Mouse (Mus musculus): ENCODE measurements at regions not wholly inside any gene's neighbourhood (a gene's known extent, or its start where the extent isn't known, plus 50 kb on each side); places are given as distances from the start of the nearest gene placed in this dataset.
A peak's percentile ranks its signal among the peaks of the same experiment; 100 is the strongest.

- no peak for ATAC-seq (ENCODE audit: insufficient number of reproducible peaks, low FRiP score, low TSS enrichment, low read depth)
- 77% methylated on average over 3 of the region's 3 CpGs for WGBS
- Histone ChIP-seq H3K4me3 (no peak overlapping the region), H3K9ac (no peak overlapping the region), H3K27ac (no peak overlapping the region), H3K27me3 (no peaks in the 10 kb centered on the region), H3K9me3 (no peaks in the 10 kb centered on the region), H3K36me3 (no peaks in the 10 kb centered on the region), H3K4me1 (peaks cover 13% of the 10 kb centered on the region; the same call in 1 of the 2 replicates), H3K4me2 (no peak overlapping the region)
These were observed 172.0 kb downstream of the Dcdc2c start for GRCm38 (mm10) chr12:28380203-28380602.

- Histone ChIP-seq H3K9ac (no peak overlapping the region), H3K4me1 (peaks cover 13% of the 10 kb centered on the region; the same call in 1 of the 2 replicates), H3K4me3 (no peak overlapping the region), H3K4me2 (no peak overlapping the region), H3K27ac (peak overlapping the region; percentile 27; the same call in 1 of the 2 replicates), H3K9me3 (no peaks in the 10 kb centered on the region), H3K36me3 (no peaks in the 10 kb centered on the region), H3K27me3 (no peaks in the 10 kb centered on the region)
- 46% methylated on average over 3 of the region's 3 CpGs for WGBS
- ATAC-seq (ENCODE audit: insufficient number of reproducible peaks, low FRiP score, low TSS enrichment, low read depth) = peak; percentile 58; the same call in 1 of the 2 replicates
These were observed 174.2 kb downstream of the Dcdc2c start for GRCm38 (mm10) chr12:28377968-28378367.

GRCm38 (mm10) chr12:28377373-28377772 lies 174.8 kb downstream of the Dcdc2c start:
- peaks cover 13% of the 10 kb centered on the region; the same call in 1 of the 2 replicates for H3K4me1 ChIP-seq
- no peaks in the 10 kb centered on the region for H3K36me3 ChIP-seq
- no peaks in the 10 kb centered on the region for H3K9me3 ChIP-seq
- H3K4me2 ChIP-seq = no peak overlapping the region
- no peaks in the 10 kb centered on the region for H3K27me3 ChIP-seq
- no peak overlapping the region for H3K4me3 ChIP-seq
- ATAC-seq (ENCODE audit: insufficient number of reproducible peaks, low FRiP score, low TSS enrichment, low read depth) = no peak
- WGBS = 78% methylated on average over 4 of the region's 4 CpGs
- no peak overlapping the region for H3K9ac ChIP-seq
- peak overlapping the region; percentile 27; the same call in 1 of the 2 replicates for H3K27ac ChIP-seq

GRCm38 (mm10) chr12:28376770-28377169 lies 175.4 kb downstream of the Dcdc2c start:
- ATAC-seq (ENCODE audit: insufficient number of reproducible peaks, low FRiP score, low TSS enrichment, low read depth) = no peak

GRCm38 (mm10) chr12:28365304-28365703 lies 186.9 kb downstream of the Dcdc2c start:
- 31% methylated on average over 2 of the region's 2 CpGs for WGBS
- Histone ChIP-seq H3K27me3 (no peaks in the 10 kb centered on the region), H3K9me3 (no peaks in the 10 kb centered on the region), H3K27ac (no peak overlapping the region), H3K9ac (no peak overlapping the region), H3K36me3 (no peaks in the 10 kb centered on the region), H3K4me1 (peaks cover 10% of the 10 kb centered on the region), H3K4me3 (no peak overlapping the region), H3K4me2 (no peak overlapping the region)
- ATAC-seq (ENCODE audit: insufficient number of reproducible peaks, low FRiP score, low TSS enrichment, low read depth) = peak; percentile 71; the same call in 1 of the 2 replicates

More at GRCm38 (mm10) chr12:28376770-28377169, 175.4 kb downstream of the Dcdc2c start:
- no peak overlapping the region for H3K27ac ChIP-seq
- H3K27me3 ChIP-seq = no peaks in the 10 kb centered on the region
- H3K4me1 ChIP-seq = peaks cover 13% of the 10 kb centered on the region; the same call in 1 of the 2 replicates
- 66% methylated on average over 4 of the region's 4 CpGs for WGBS
- H3K4me2 ChIP-seq = no peak overlapping the region
- H3K9me3 ChIP-seq = no peaks in the 10 kb centered on the region
- no peak overlapping the region for H3K9ac ChIP-seq
- H3K4me3 ChIP-seq = no peak overlapping the region
- H3K36me3 ChIP-seq = no peaks in the 10 kb centered on the region

- Histone ChIP-seq H3K4me3 (no peak overlapping the region), H3K4me1 (no peaks in the 10 kb centered on the region), H3K27ac (no peak overlapping the region), H3K27me3 (no peaks in the 10 kb centered on the region), H3K9me3 (no peaks in the 10 kb centered on the region), H3K4me2 (no peak overlapping the region), H3K9ac (no peak overlapping the region), H3K36me3 (no peaks in the 10 kb centered on the region)
- 62% methylated on average over 7 of the region's 7 CpGs for WGBS
- no peak for ATAC-seq (ENCODE audit: insufficient number of reproducible peaks, low FRiP score, low TSS enrichment, low read depth)
These were observed 193.4 kb downstream of the Dcdc2c start for GRCm38 (mm10) chr12:28358737-28359333.

GRCm38 (mm10) chr12:28357764-28358163 lies 194.4 kb downstream of the Dcdc2c start:
- Histone ChIP-seq H3K4me3 (no peak overlapping the region), H3K4me1 (no peaks in the 10 kb centered on the region), H3K9ac (no peak overlapping the region), H3K27ac (no peak overlapping the region), H3K36me3 (no peaks in the 10 kb centered on the region), H3K4me2 (no peak overlapping the region), H3K9me3 (no peaks in the 10 kb centered on the region), H3K27me3 (no peaks in the 10 kb centered on the region)
- WGBS = 90% methylated on average over 10 of the region's 10 CpGs
- no peak for ATAC-seq (ENCODE audit: insufficient number of reproducible peaks, low FRiP score, low TSS enrichment, low read depth)

GRCm38 (mm10) chr12:28353140-28353539 lies 199.1 kb downstream of the Dcdc2c start:
- no peak for ATAC-seq (ENCODE audit: insufficient number of reproducible peaks, low FRiP score, low TSS enrichment, low read depth)
- no peak overlapping the region for H3K4me3 ChIP-seq
- no peak overlapping the region for H3K27ac ChIP-seq
- no peaks in the 10 kb centered on the region for H3K36me3 ChIP-seq
- H3K9me3 ChIP-seq = no peaks in the 10 kb centered on the region
- no peaks in the 10 kb centered on the region for H3K27me3 ChIP-seq
- no peak overlapping the region for H3K9ac ChIP-seq
- 0 out of 2 replicates have a peak, but pooled peaks cover 2% of the 10 kb centered on the region for H3K4me1 ChIP-seq
- H3K4me2 ChIP-seq = no peak overlapping the region
- 45% methylated on average over 3 of the region's 3 CpGs for WGBS

GRCm38 (mm10) chr12:28352571-28352970 lies 199.6 kb downstream of the Dcdc2c start:
- Histone ChIP-seq H3K4me3 (no peak overlapping the region), H3K4me2 (no peak overlapping the region), H3K27me3 (no peaks in the 10 kb centered on the region), H3K4me1 (0 out of 2 replicates have a peak, but pooled peaks cover 2% of the 10 kb centered on the region), H3K9ac (no peak overlapping the region), H3K27ac (no peak overlapping the region), H3K9me3 (no peaks in the 10 kb centered on the region), H3K36me3 (no peaks in the 10 kb centered on the region)
- no peak for ATAC-seq (ENCODE audit: insufficient number of reproducible peaks, low FRiP score, low TSS enrichment, low read depth)
- 57% methylated on average over 3 of the region's 3 CpGs for WGBS

- Histone ChIP-seq H3K9me3 (no peaks in the 10 kb centered on the region), H3K27ac (no peak overlapping the region), H3K9ac (no peak overlapping the region), H3K36me3 (no peaks in the 10 kb centered on the region), H3K4me3 (no peak overlapping the region), H3K4me1 (peaks cover 11% of the 10 kb centered on the region), H3K4me2 (no peak overlapping the region), H3K27me3 (no peaks in the 10 kb centered on the region)
- ATAC-seq (ENCODE audit: insufficient number of reproducible peaks, low FRiP score, low TSS enrichment, low read depth) = peak; percentile 80
- WGBS = 47% methylated on average over 2 of the region's 2 CpGs
These were observed 209.5 kb downstream of the Dcdc2c start for GRCm38 (mm10) chr12:28342735-28343134.

- H3K4me1 ChIP-seq = no peaks in the 10 kb centered on the region
- ATAC-seq (ENCODE audit: insufficient number of reproducible peaks, low FRiP score, low TSS enrichment, low read depth) = no peak
- no peaks in the 10 kb centered on the region for H3K9me3 ChIP-seq
- WGBS = 37% methylated on average over 5 of the region's 5 CpGs
- no peaks in the 10 kb centered on the region for H3K36me3 ChIP-seq
- no peak overlapping the region for H3K4me3 ChIP-seq
- H3K27ac ChIP-seq = no peak overlapping the region
- no peak overlapping the region for H3K9ac ChIP-seq
- no peaks in the 10 kb centered on the region for H3K27me3 ChIP-seq
- H3K4me2 ChIP-seq = no peak overlapping the region
These were observed 219.6 kb downstream of the Dcdc2c start for GRCm38 (mm10) chr12:28332591-28332990.

GRCm38 (mm10) chr12:28331843-28332242 lies 220.4 kb downstream of the Dcdc2c start:
- Histone ChIP-seq H3K27ac (no peak overlapping the region), H3K4me1 (no peaks in the 10 kb centered on the region), H3K9me3 (no peaks in the 10 kb centered on the region), H3K4me3 (no peak overlapping the region), H3K27me3 (no peaks in the 10 kb centered on the region), H3K36me3 (no peaks in the 10 kb centered on the region), H3K9ac (no peak overlapping the region), H3K4me2 (no peak overlapping the region)
- 74% methylated on average over 2 of the region's 2 CpGs for WGBS
- ATAC-seq (ENCODE audit: insufficient number of reproducible peaks, low FRiP score, low TSS enrichment, low read depth) = no peak
